Mouse (Mus musculus): ENCODE data around the gene Phgdh. TPM values are rescaled to one million over a fixed set of nuclear protein-coding genes. Genes with fewer than 3 reads are reported as not detected.

Gene Phgdh
- total RNA-seq, 2 experiments from 2014 or later: 189 to 479 TPM

- peak; percentile 80 for ATAC-seq (replicated peaks; ENCODE audit: poor library complexity, severe bottlenecking)
Observed at GRCm38 (mm10) chr3:98348705-98349104, 8.9 kb upstream of the Phgdh start.

GRCm38 (mm10) chr3:98348106-98348505 lies 8.3 kb upstream of the Phgdh start:
- peak; percentile 94 for ATAC-seq (replicated peaks; ENCODE audit: poor library complexity, severe bottlenecking)

GRCm38 (mm10) chr3:98343235-98343634 lies 3.4 kb upstream of the Phgdh start:
- no peak for ATAC-seq (replicated peaks; ENCODE audit: poor library complexity, severe bottlenecking)

GRCm38 (mm10) chr3:98340818-98341594 lies 1.2 kb upstream of the Phgdh start:
- no peak for ATAC-seq (replicated peaks; ENCODE audit: poor library complexity, severe bottlenecking)

GRCm38 (mm10) chr3:98339097-98339705 lies 589 bp downstream of the Phgdh start:
- peak; percentile 12; the same call in 1 of the 2 replicates for ATAC-seq (replicated peaks; ENCODE audit: poor library complexity, severe bottlenecking)

GRCm38 (mm10) chr3:98338584-98339041 lies 1.2 kb downstream of the Phgdh start:
- ATAC-seq (replicated peaks; ENCODE audit: poor library complexity, severe bottlenecking): peak; percentile 45

GRCm38 (mm10) chr3:98336661-98337654 lies 2.8 kb downstream of the Phgdh start:
- peak; percentile 49 for ATAC-seq (replicated peaks; ENCODE audit: poor library complexity, severe bottlenecking)

GRCm38 (mm10) chr3:98335886-98336285 lies 3.9 kb downstream of the Phgdh start:
- peak; percentile 12 for ATAC-seq (replicated peaks; ENCODE audit: poor library complexity, severe bottlenecking)

GRCm38 (mm10) chr3:98335331-98335730 lies 4.5 kb downstream of the Phgdh start:
- ATAC-seq (replicated peaks; ENCODE audit: poor library complexity, severe bottlenecking): peak; percentile 20

GRCm38 (mm10) chr3:98334010-98334409 lies 5.8 kb downstream of the Phgdh start:
- no peak for ATAC-seq (replicated peaks; ENCODE audit: poor library complexity, severe bottlenecking)

GRCm38 (mm10) chr3:98324235-98324634 lies 15.6 kb downstream of the Phgdh start:
- ATAC-seq (replicated peaks; ENCODE audit: poor library complexity, severe bottlenecking): no peak

- ATAC-seq (replicated peaks; ENCODE audit: poor library complexity, severe bottlenecking): peak; percentile 56
Observed at GRCm38 (mm10) chr3:98322209-98322608, 17.6 kb downstream of the Phgdh start.

GRCm38 (mm10) chr3:98319190-98319589 lies 20.6 kb downstream of the Phgdh start:
- no peak; the same call in 1 of the 2 replicates for ATAC-seq (replicated peaks; ENCODE audit: poor library complexity, severe bottlenecking)

GRCm38 (mm10) chr3:98317143-98317542 lies 22.6 kb downstream of the Phgdh start:
- ATAC-seq (replicated peaks; ENCODE audit: poor library complexity, severe bottlenecking): no peak

- ATAC-seq (replicated peaks; ENCODE audit: poor library complexity, severe bottlenecking): no peak
Observed at GRCm38 (mm10) chr3:98315181-98315580, 24.6 kb downstream of the Phgdh start.

- no peak for ATAC-seq (replicated peaks; ENCODE audit: poor library complexity, severe bottlenecking)
Observed at GRCm38 (mm10) chr3:98313294-98314155, 26.3 kb downstream of the Phgdh start.

GRCm38 (mm10) chr3:98312867-98313266 lies 26.9 kb downstream of the Phgdh start:
- ATAC-seq (replicated peaks; ENCODE audit: poor library complexity, severe bottlenecking): peak; percentile 84

GRCm38 (mm10) chr3:98310456-98310855 lies 29.3 kb downstream of the Phgdh start:
- ATAC-seq (replicated peaks; ENCODE audit: poor library complexity, severe bottlenecking): no peak

GRCm38 (mm10) chr3:98308606-98309005 lies 31.2 kb downstream of the Phgdh start:
- no peak for ATAC-seq (replicated peaks; ENCODE audit: poor library complexity, severe bottlenecking)

Data from granulocyte monocyte progenitor cell, adult 5-6 weeks (primary cell).